Mouse (Mus musculus): Measurements from ENCODE around the gene 1700025G04Rik. TPM values are rescaled to one million over a fixed set of nuclear protein-coding genes. Genes with fewer than 3 reads are reported as not detected.
A peak's percentile ranks its signal among the peaks of the same experiment; 100 is the strongest.

Gene 1700025G04Rik
- polyA plus RNA-seq, 2 experiments, result 1.2 to 2.1 TPM

- Histone ChIP-seq H3K36me3 (replicated peaks; ENCODE audit: control insufficient read depth, insufficient read depth, low read depth) (no peaks in the 10 kb centered on the region), H3K27ac (no peak overlapping the region), H3K4me3 (ENCODE audit: insufficient read depth in 1 of 2, low read depth in 2 of 2, low read length in 2 of 2) (no peak overlapping the region), H3K4me2 (ENCODE audit: low read depth) (no peak overlapping the region), H3K9ac (replicated peaks) (no peak overlapping the region), H3K27me3 (ENCODE audit: control insufficient read depth, insufficient read depth, low read length) (no peaks in the 10 kb centered on the region), H3K9me3 (ENCODE audit: control insufficient read depth, low read length) (no peaks in the 10 kb centered on the region), H3K4me1 (replicated peaks; ENCODE audit: control insufficient read depth in 2 of 2, insufficient read depth in 2 of 2, low read length in 1 of 2) (no peaks in the 10 kb centered on the region)
- no peak for ATAC-seq (ENCODE audit: insufficient read depth)
- no peak for DNase-seq (ENCODE audit: low read depth in 3 of 3, low spot score in 3 of 3)
- WGBS (ENCODE audit: insufficient replicate concordance), result 67% methylated on average over 6 of the region's 6 CpGs
- TF ChIP-seq EP300 (IDR thresholded peaks at IDR 0.05; ENCODE audit: low read depth), result no peak
- TF ChIP-seq CTCF (IDR thresholded peaks at IDR 0.05; ENCODE audit: low read depth), result no peak
Observed at GRCm38 (mm10) chr1:151864326-151864725, 225.6 kb downstream of the 1700025G04Rik start.

- TF ChIP-seq CTCF (IDR thresholded peaks at IDR 0.05; ENCODE audit: low read depth) (no peak), EP300 (IDR thresholded peaks at IDR 0.05; ENCODE audit: low read depth) (no peak)
- no peaks in the 10 kb centered on the region for H3K9me3 ChIP-seq (ENCODE audit: control insufficient read depth, low read length)
- H3K9ac ChIP-seq (replicated peaks), result no peak overlapping the region
- 72% methylated on average over 12 of the region's 12 CpGs for WGBS (ENCODE audit: insufficient replicate concordance)
- no peak overlapping the region for H3K4me2 ChIP-seq (ENCODE audit: low read depth)
- no peak overlapping the region for H3K4me3 ChIP-seq (ENCODE audit: insufficient read depth in 1 of 2, low read depth in 2 of 2, low read length in 2 of 2)
- DNase-seq (ENCODE audit: low read depth in 3 of 3, low spot score in 3 of 3) (no peak), ATAC-seq (ENCODE audit: insufficient read depth) (no peak)
- no peak overlapping the region for H3K27ac ChIP-seq
- no peaks in the 10 kb centered on the region for H3K36me3 ChIP-seq (replicated peaks; ENCODE audit: control insufficient read depth, insufficient read depth, low read depth)
- H3K27me3 ChIP-seq (ENCODE audit: control insufficient read depth, insufficient read depth, low read length), result no peaks in the 10 kb centered on the region
- H3K4me1 ChIP-seq (replicated peaks; ENCODE audit: control insufficient read depth in 2 of 2, insufficient read depth in 2 of 2, low read length in 1 of 2), result no peaks in the 10 kb centered on the region
Observed at GRCm38 (mm10) chr1:151863797-151864147, 226.2 kb downstream of the 1700025G04Rik start.

- Histone ChIP-seq H3K27me3 (ENCODE audit: control insufficient read depth, insufficient read depth, low read length) (no peaks in the 10 kb centered on the region), H3K4me3 (ENCODE audit: insufficient read depth in 1 of 2, low read depth in 2 of 2, low read length in 2 of 2) (no peak overlapping the region), H3K27ac (no peak overlapping the region), H3K9ac (replicated peaks) (no peak overlapping the region), H3K4me2 (ENCODE audit: low read depth) (no peak overlapping the region), H3K4me1 (replicated peaks; ENCODE audit: control insufficient read depth in 2 of 2, insufficient read depth in 2 of 2, low read length in 1 of 2) (no peaks in the 10 kb centered on the region), H3K36me3 (replicated peaks; ENCODE audit: control insufficient read depth, insufficient read depth, low read depth) (no peaks in the 10 kb centered on the region), H3K9me3 (ENCODE audit: control insufficient read depth, low read length) (no peaks in the 10 kb centered on the region)
- ATAC-seq (ENCODE audit: insufficient read depth) (no peak), DNase-seq (ENCODE audit: low read depth in 3 of 3, low spot score in 3 of 3) (no peak)
- 78% methylated on average over 17 of the region's 17 CpGs for WGBS (ENCODE audit: insufficient replicate concordance)
- TF ChIP-seq CTCF (IDR thresholded peaks at IDR 0.05; ENCODE audit: low read depth) (no peak), EP300 (IDR thresholded peaks at IDR 0.05; ENCODE audit: low read depth) (no peak)
Observed at GRCm38 (mm10) chr1:151863135-151863796, 226.7 kb downstream of the 1700025G04Rik start.

GRCm38 (mm10) chr1:151862109-151862508 is 227.8 kb downstream of the 1700025G04Rik start:
- no peaks in the 10 kb centered on the region for H3K9me3 ChIP-seq (ENCODE audit: control insufficient read depth, low read length)
- no peak overlapping the region for H3K9ac ChIP-seq (replicated peaks)
- no peaks in the 10 kb centered on the region for H3K27me3 ChIP-seq (ENCODE audit: control insufficient read depth, insufficient read depth, low read length)
- H3K4me3 ChIP-seq (ENCODE audit: insufficient read depth in 1 of 2, low read depth in 2 of 2, low read length in 2 of 2), result no peak overlapping the region
- no peaks in the 10 kb centered on the region for H3K36me3 ChIP-seq (replicated peaks; ENCODE audit: control insufficient read depth, insufficient read depth, low read depth)
- no peak for ATAC-seq (ENCODE audit: insufficient read depth)
- WGBS (ENCODE audit: insufficient replicate concordance), result 75% methylated on average over 8 of the region's 8 CpGs
- no peak for TF ChIP-seq CTCF (IDR thresholded peaks at IDR 0.05; ENCODE audit: low read depth)
- no peak for TF ChIP-seq EP300 (IDR thresholded peaks at IDR 0.05; ENCODE audit: low read depth)
- H3K4me2 ChIP-seq (ENCODE audit: low read depth), result no peak overlapping the region
- no peaks in the 10 kb centered on the region for H3K4me1 ChIP-seq (replicated peaks; ENCODE audit: control insufficient read depth in 2 of 2, insufficient read depth in 2 of 2, low read length in 1 of 2)
- DNase-seq (ENCODE audit: low read depth in 3 of 3, low spot score in 3 of 3), result no peak
- H3K27ac ChIP-seq, result no peak overlapping the region

GRCm38 (mm10) chr1:151861334-151861995 is 228.5 kb downstream of the 1700025G04Rik start:
- TF ChIP-seq EP300 (IDR thresholded peaks at IDR 0.05; ENCODE audit: low read depth) (no peak), CTCF (IDR thresholded peaks at IDR 0.05; ENCODE audit: low read depth) (peak; percentile 23; the same call in 1 of the 2 replicates)
- no peak overlapping the region for H3K4me2 ChIP-seq (ENCODE audit: low read depth)
- no peaks in the 10 kb centered on the region for H3K9me3 ChIP-seq (ENCODE audit: control insufficient read depth, low read length)
- ATAC-seq (ENCODE audit: insufficient read depth), result no peak
- H3K36me3 ChIP-seq (replicated peaks; ENCODE audit: control insufficient read depth, insufficient read depth, low read depth), result no peaks in the 10 kb centered on the region
- DNase-seq (ENCODE audit: low read depth in 3 of 3, low spot score in 3 of 3), result no peak
- WGBS (ENCODE audit: insufficient replicate concordance), result 57% methylated on average over 20 of the region's 20 CpGs
- no peak overlapping the region for H3K4me3 ChIP-seq (ENCODE audit: insufficient read depth in 1 of 2, low read depth in 2 of 2, low read length in 2 of 2)
- no peak overlapping the region for H3K9ac ChIP-seq (replicated peaks)
- no peak overlapping the region for H3K27ac ChIP-seq
- H3K27me3 ChIP-seq (ENCODE audit: control insufficient read depth, insufficient read depth, low read length), result no peaks in the 10 kb centered on the region
- H3K4me1 ChIP-seq (replicated peaks; ENCODE audit: control insufficient read depth in 2 of 2, insufficient read depth in 2 of 2, low read length in 1 of 2), result no peaks in the 10 kb centered on the region
